Mouse (Mus musculus) frontal cortex, adult (tissue): ENCODE measurements around the gene Hist1h3c.

ENCODE experiments used
- ATAC-seq: cut with Nextera tagmentation; 2 replicates; pipeline ENCODE4 v1.9.2; 2017; ENCODE audit warnings: mild to moderate bottlenecking, moderate library complexity, mixed read lengths; ENCODE audit not compliant: low TSS enrichment

Hist1h3c gene

DNA sequence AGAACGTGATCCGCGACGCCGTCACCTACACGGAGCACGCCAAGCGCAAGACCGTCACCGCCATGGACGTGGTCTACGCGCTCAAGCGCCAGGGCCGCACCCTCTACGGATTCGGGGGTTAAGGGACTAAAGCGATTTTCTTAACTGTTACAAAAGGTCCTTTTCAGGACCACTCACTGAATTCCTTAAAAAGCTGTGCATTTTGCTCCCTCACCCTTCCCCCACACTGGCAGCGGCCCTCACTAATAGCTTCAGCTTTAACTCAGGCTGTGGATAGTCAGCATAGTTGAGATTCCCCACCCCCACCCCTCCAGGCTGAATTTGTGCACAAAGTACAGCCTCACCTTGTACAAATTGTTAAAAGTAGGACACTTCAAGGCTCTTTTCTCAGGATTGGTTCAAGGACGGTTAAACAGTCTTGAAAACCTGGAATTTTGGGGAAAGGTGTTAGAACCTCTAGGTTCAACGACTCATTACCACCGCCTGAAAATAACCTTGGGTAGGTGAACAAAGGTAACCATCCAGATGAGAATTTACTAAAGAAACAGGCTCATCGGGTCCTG, 11.9 kb upstream of the Hist1h3c start:
- no peak for ATAC-seq

- ATAC-seq, result peak; percentile 73
Measured at GRCm38 (mm10) chr13:23756790-23757189, 11.4 kb upstream of the Hist1h3c start, which contains the start of gene Hist1h4b. Gene Hist1h4b (plus strand): TSS chr13:23757013.

DNA sequence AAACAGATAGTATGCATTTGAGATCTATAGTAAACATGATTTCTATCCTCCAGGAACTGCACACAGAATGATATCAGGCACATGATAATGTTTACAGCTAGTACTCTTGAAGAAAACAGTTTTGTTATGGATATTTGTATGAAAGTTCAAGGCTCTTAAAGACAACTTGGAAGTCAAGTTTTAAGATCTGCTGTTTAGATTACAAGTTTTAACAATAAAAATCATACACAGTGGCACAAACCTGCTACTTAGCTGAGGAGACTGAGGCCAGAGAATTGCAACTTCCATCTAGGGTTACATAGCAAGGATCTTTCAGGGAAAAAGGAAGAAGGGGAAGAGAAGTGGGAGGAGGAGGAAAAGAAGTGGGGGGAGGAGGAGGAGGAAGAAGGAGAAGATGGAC, 9.6 kb upstream of the Hist1h3c start:
- no peak for ATAC-seq

- ATAC-seq, result no peak
Measured at GRCm38 (mm10) chr13:23753314-23754078, 8.1 kb upstream of the Hist1h3c start.

GRCm38 (mm10) chr13:23752742-23753172, 7.4 kb upstream of the Hist1h3c start:
- ATAC-seq, result no peak

- peak; percentile 86 for ATAC-seq
Measured at GRCm38 (mm10) chr13:23752067-23752741, 6.8 kb upstream of the Hist1h3c start, which contains the start of gene Hist1h3b. Gene Hist1h3b (plus strand): TSS chr13:23752267.

DNA sequence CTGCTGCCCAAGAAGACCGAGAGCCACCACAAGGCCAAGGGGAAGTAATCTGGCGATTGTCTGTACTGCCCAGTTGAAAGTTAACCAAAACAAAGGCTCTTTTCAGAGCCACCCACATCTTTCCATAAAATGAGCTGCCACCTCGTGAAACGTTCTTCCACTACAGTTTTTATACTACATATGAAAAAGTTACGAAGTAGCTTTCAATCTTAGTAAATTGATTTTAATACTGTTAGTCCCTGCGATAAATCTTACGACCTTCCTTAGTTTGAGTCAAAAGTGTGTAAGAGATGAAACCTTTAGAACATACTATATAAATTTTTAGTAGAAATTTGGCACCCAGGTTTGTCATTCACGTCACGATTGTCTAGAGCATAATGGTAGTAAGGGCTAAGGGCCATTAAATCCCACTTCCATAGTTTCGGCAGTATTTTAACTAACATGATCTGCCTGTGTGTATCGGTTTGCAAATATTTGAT, 6.1 kb upstream of the Hist1h3c start:
- ATAC-seq, result no peak

GRCm38 (mm10) chr13:23750839-23751477, 5.6 kb upstream of the Hist1h3c start, which contains the start of gene Hist1h2ab:
Gene Hist1h2ab (plus strand): TSS chr13:23751126.
- ATAC-seq, result peak; percentile 73

GRCm38 (mm10) chr13:23749563-23750121, 4.2 kb upstream of the Hist1h3c start:
- no peak for ATAC-seq

GRCm38 (mm10) chr13:23747892-23748288, 2.5 kb upstream of the Hist1h3c start:
- ATAC-seq, result no peak

GRCm38 (mm10) chr13:23747081-23747891, 1.9 kb upstream of the Hist1h3c start:
- no peak for ATAC-seq

DNA sequence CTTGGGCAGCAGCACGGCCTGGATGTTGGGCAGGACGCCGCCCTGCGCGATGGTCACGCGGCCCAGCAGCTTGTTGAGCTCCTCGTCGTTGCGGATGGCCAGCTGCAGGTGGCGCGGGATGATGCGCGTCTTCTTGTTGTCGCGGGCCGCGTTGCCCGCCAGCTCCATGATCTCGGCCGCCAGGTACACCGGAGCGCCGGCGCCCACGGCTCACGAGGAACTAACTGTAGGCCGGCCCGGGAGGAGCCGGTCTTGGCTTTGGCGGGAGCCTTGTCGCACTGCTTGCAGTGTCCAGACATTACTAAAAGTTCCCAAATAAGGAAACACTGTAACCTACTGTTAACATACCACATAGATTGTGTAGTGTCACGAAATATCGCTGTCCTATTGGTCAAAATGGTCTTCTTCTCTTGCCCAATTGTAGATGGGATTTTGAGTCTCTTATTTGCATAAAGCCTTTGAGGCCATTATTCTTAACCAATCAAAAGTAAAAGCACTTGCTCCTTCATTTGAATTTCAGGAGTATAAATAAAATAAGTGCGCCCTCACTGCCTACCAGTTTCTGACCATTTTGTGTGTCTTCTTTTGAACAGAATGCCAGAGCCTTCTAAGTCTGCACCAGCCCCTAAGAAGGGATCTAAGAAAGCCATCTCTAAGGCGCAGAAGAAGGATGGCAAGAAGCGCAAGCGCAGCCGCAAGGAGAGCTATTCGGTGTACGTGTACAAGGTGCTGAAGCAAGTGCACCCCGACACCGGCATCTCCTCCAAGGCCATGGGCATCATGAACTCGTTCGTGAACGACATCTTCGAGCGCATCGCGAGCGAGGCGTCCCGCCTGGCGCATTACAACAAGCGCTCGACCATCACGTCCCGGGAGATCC, 1.0 kb upstream of the Hist1h3c start, which contains the start of gene Hist1h2bb:
TSS of gene Hist1h2bb (plus strand) at position 534 of the 880 bp plus-strand sequence.
- peak; percentile 97 for ATAC-seq

GRCm38 (mm10) chr13:23744421-23745380, 701 bp downstream of the Hist1h3c start:
- ATAC-seq, result no peak

DNA sequence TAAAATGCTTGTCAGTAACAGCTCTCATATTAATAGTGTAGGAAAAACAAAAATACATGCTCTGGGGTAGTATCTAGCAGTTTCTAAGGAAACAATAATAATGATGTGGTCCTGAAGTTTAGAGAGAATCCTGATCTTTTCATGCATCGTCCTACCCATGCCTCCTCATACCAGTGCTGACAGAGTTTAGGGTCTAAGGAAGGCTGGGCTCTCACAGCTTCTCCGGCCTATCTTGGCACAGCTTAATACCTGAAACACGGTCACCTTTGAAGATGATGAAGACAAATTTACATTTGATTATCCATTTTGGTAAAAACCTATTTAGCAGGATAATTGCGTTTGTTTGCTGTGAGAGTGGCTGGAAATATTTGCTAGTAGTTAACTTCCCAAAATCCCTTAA, 1.4 kb downstream of the Hist1h3c start:
- ATAC-seq, result no peak

GRCm38 (mm10) chr13:23743215-23743614, 2.2 kb downstream of the Hist1h3c start:
- no peak for ATAC-seq

DNA sequence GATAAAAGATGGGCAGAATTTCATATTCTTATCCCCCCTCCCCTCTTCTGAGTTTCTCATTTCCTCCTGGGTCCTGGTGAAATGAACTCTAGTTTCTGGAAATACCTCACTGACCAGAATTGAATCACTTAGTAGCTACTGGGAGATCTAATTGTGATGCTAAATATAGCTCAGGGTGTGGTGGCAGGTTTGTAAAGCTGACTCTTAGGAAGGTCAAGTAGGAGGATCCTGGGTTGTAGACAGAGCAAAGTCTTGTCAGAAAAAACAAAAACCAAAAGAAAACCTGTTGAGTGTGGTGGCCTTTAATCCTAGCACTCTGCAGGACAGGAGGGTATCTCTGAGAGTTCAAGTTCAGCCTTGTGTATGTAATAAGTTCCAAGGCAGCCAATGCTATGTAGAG, 3.4 kb downstream of the Hist1h3c start:
- ATAC-seq, result no peak

DNA sequence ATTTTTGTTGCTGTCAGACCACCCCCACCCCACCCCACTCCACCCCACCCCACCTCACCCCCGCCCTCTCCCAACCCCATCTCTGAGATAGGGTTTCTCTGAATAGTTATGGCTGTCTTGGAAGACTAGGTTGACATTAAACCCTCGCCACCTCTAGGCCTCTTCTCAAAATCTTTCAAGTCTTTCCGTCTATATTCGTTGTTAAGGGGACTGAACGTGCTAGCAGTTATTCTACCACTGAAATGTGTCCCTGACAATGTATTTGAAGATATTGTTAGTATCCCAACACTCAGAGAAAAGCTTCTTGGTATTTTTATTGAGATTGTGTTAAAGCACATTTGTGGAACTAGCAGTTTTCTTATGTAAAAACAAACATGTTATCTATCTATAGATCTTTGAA, 4.5 kb downstream of the Hist1h3c start:
- ATAC-seq, result no peak

- ATAC-seq, result no peak
Measured at GRCm38 (mm10) chr13:23740256-23740840, 5.1 kb downstream of the Hist1h3c start.
